Mouse (Mus musculus) neural tube, embryonic 15.5 days (tissue): Measurements from ENCODE around the gene Tiam2. TPM values are rescaled to one million over a fixed set of nuclear protein-coding genes. Genes with fewer than 3 reads are reported as not detected.

Experiments
- ATAC-seq: fragments of 200-750 bp; cut with Nextera tagmentation; 2 replicates; pipeline ENCODE4 v1.8.0; 2017; ENCODE audit warnings: mild to moderate bottlenecking, moderate TSS enrichment, moderate library complexity; ENCODE audit not compliant: low FRiP score
- H3K27ac ChIP-seq: fragments of 300-500 bp; sonication (generic); replicated peaks from 2 replicates; pipeline ENCODE4 v1.5.1; 2015; ENCODE audit warnings: mild to moderate bottlenecking, inconsistent platforms
- H3K27me3 ChIP-seq: fragments of 300-500 bp; sonication (generic); replicated peaks from 2 replicates; pipeline ENCODE4 v1.6.1; 2015; ENCODE audit warnings: inconsistent platforms
- H3K36me3 ChIP-seq: fragments of 300-500 bp; sonication (generic); 2 replicates; pipeline ENCODE4 v1.6.1; 2015; ENCODE audit warnings: inconsistent platforms
- H3K4me1 ChIP-seq: fragments of 300-500 bp; sonication (generic); 2 replicates; pipeline ENCODE4 v1.6.1; 2015; ENCODE audit warnings: inconsistent platforms
- H3K4me2 ChIP-seq: fragments of 300-500 bp; sonication (generic); 2 replicates; pipeline ENCODE4 v1.6.1; 2015; ENCODE audit warnings: inconsistent platforms, mild to moderate bottlenecking, moderate library complexity
- H3K4me3 ChIP-seq: fragments of 300-500 bp; sonication (generic); replicated peaks from 2 replicates; pipeline ENCODE4 v1.5.1; 2015; ENCODE audit warnings: mild to moderate bottlenecking, inconsistent platforms
- H3K9ac ChIP-seq: fragments of 300-500 bp; sonication (generic); replicated peaks from 2 replicates; pipeline ENCODE4 v1.6.1; 2015; ENCODE audit warnings: mild to moderate bottlenecking, inconsistent platforms
- H3K9me3 ChIP-seq: fragments of 300-500 bp; sonication (generic); replicated peaks from 2 replicates; pipeline ENCODE4 v1.6.1; 2016; ENCODE audit warnings: inconsistent platforms
- WGBS: fragments of 180-500 bp; shearing (Covaris S2); methylation state at CpG from one replicate; pipeline ENCODE4 v1.1.7; 2015; ENCODE audit warnings: mixed read lengths; 5-methylcytosine and 5-hydroxymethylcytosine counted together
- polyA plus RNA-seq: library from polyadenylated mRNA; unstranded; fragments of >200 nt; fragmentation: Nextera tagmentation; extraction: Ambion mirVana; gene quantifications from 2 replicates; pipeline ENCODE4 v1.2.1, GENCODE M21; 2015

The Tiam2 gene
- polyA plus RNA-seq, 1 experiment from 2014 or later: 5.6 TPM

GRCm38 (mm10) chr17:3433521-3434271 is 107.3 kb downstream of the Tiam2 start:
- WGBS: 97% methylated on average over 3 of the region's 3 CpGs
- Histone ChIP-seq H3K4me3 (no peak overlapping the region), H3K36me3 (no peaks in the 10 kb centered on the region), H3K4me2 (no peak overlapping the region), H3K27ac (no peak overlapping the region), H3K4me1 (peaks cover 5% of the 10 kb centered on the region; the same call in 1 of the 2 replicates), H3K27me3 (no peaks in the 10 kb centered on the region), H3K9ac (no peak overlapping the region), H3K9me3 (no peaks in the 10 kb centered on the region)
- no peak for ATAC-seq

- no peak overlapping the region for H3K4me2 ChIP-seq
- no peaks in the 10 kb centered on the region for H3K27me3 ChIP-seq
- no peak overlapping the region for H3K9ac ChIP-seq
- H3K36me3 ChIP-seq: no peaks in the 10 kb centered on the region
- WGBS: 86% methylated on average over 1 of the region's 1 CpGs
- ATAC-seq: no peak
- H3K4me1 ChIP-seq: peaks cover 5% of the 10 kb centered on the region; the same call in 1 of the 2 replicates
- H3K27ac ChIP-seq: no peak overlapping the region
- H3K9me3 ChIP-seq: no peaks in the 10 kb centered on the region
- no peak overlapping the region for H3K4me3 ChIP-seq
Measured at GRCm38 (mm10) chr17:3435299-3435698, 108.9 kb downstream of the Tiam2 start.

- 78% methylated on average over 12 of the region's 12 CpGs for WGBS
- H3K27ac ChIP-seq: no peak overlapping the region
- H3K4me2 ChIP-seq: no peak overlapping the region
- no peak overlapping the region for H3K4me3 ChIP-seq
- ATAC-seq: no peak
- no peaks in the 10 kb centered on the region for H3K36me3 ChIP-seq
- peaks cover 5% of the 10 kb centered on the region; the same call in 1 of the 2 replicates for H3K4me1 ChIP-seq
- H3K9ac ChIP-seq: no peak overlapping the region
- no peaks in the 10 kb centered on the region for H3K9me3 ChIP-seq
- no peaks in the 10 kb centered on the region for H3K27me3 ChIP-seq
Measured at GRCm38 (mm10) chr17:3436841-3437515, 110.6 kb downstream of the Tiam2 start.

- H3K36me3 ChIP-seq: no peaks in the 10 kb centered on the region
- peak; percentile 61; the same call in 1 of the 2 replicates for ATAC-seq
- 49% methylated on average over 10 of the region's 10 CpGs for WGBS
- no peak overlapping the region for H3K4me2 ChIP-seq
- no peak overlapping the region for H3K9ac ChIP-seq
- no peaks in the 10 kb centered on the region for H3K27me3 ChIP-seq
- H3K4me3 ChIP-seq: no peak overlapping the region
- peaks cover 12% of the 10 kb centered on the region; the same call in 1 of the 2 replicates for H3K4me1 ChIP-seq
- no peaks in the 10 kb centered on the region for H3K9me3 ChIP-seq
- H3K27ac ChIP-seq: 0 out of 2 replicates have a peak overlapping the region, but pooled peaks have one; percentile 4
Measured at GRCm38 (mm10) chr17:3442526-3443401, 116.4 kb downstream of the Tiam2 start.

- Histone ChIP-seq H3K9me3 (no peaks in the 10 kb centered on the region), H3K27ac (no peak overlapping the region), H3K27me3 (no peaks in the 10 kb centered on the region), H3K4me3 (no peak overlapping the region), H3K36me3 (no peaks in the 10 kb centered on the region), H3K4me2 (no peak overlapping the region), H3K4me1 (peaks cover 12% of the 10 kb centered on the region; the same call in 1 of the 2 replicates), H3K9ac (no peak overlapping the region)
- WGBS: 59% methylated on average over 8 of the region's 8 CpGs
- ATAC-seq: no peak
Measured at GRCm38 (mm10) chr17:3446191-3446950, 120.0 kb downstream of the Tiam2 start.

GRCm38 (mm10) chr17:3448725-3449124 is 122.4 kb downstream of the Tiam2 start:
- Histone ChIP-seq H3K27ac (no peak overlapping the region), H3K9me3 (no peaks in the 10 kb centered on the region), H3K4me2 (no peak overlapping the region), H3K27me3 (no peaks in the 10 kb centered on the region), H3K9ac (no peak overlapping the region), H3K4me3 (no peak overlapping the region), H3K36me3 (no peaks in the 10 kb centered on the region), H3K4me1 (no peaks in the 10 kb centered on the region)
- no peak for ATAC-seq
- WGBS: 32% methylated on average over 3 of the region's 3 CpGs

- Histone ChIP-seq H3K4me3 (no peak overlapping the region), H3K4me2 (no peak overlapping the region), H3K27me3 (no peaks in the 10 kb centered on the region), H3K4me1 (no peaks in the 10 kb centered on the region), H3K36me3 (no peaks in the 10 kb centered on the region), H3K9ac (no peak overlapping the region), H3K9me3 (no peaks in the 10 kb centered on the region), H3K27ac (no peak overlapping the region)
- WGBS: 75% methylated on average over 2 of the region's 2 CpGs
- no peak for ATAC-seq
Measured at GRCm38 (mm10) chr17:3451077-3451476, 124.7 kb downstream of the Tiam2 start.

- no peaks in the 10 kb centered on the region for H3K36me3 ChIP-seq
- H3K4me1 ChIP-seq: no peaks in the 10 kb centered on the region
- H3K9me3 ChIP-seq: no peaks in the 10 kb centered on the region
- no peaks in the 10 kb centered on the region for H3K27me3 ChIP-seq
- no peak overlapping the region for H3K4me2 ChIP-seq
- 79% methylated on average over 12 of the region's 12 CpGs for WGBS
- no peak for ATAC-seq
- H3K4me3 ChIP-seq: no peak overlapping the region
- H3K9ac ChIP-seq: no peak overlapping the region
- H3K27ac ChIP-seq: no peak overlapping the region
Measured at GRCm38 (mm10) chr17:3452571-3453311, 126.4 kb downstream of the Tiam2 start.

GRCm38 (mm10) chr17:3453946-3454345 is 127.6 kb downstream of the Tiam2 start:
- no peak for ATAC-seq
- no peaks in the 10 kb centered on the region for H3K27me3 ChIP-seq
- WGBS: 39% methylated on average over 10 of the region's 10 CpGs

GRCm38 (mm10) chr17:3454850-3455249 is 128.5 kb downstream of the Tiam2 start:
- WGBS: 90% methylated on average over 9 of the region's 9 CpGs
- ATAC-seq: no peak
- no peak overlapping the region for H3K9ac ChIP-seq

More at GRCm38 (mm10) chr17:3453946-3454345, 127.6 kb downstream of the Tiam2 start:
- H3K4me3 ChIP-seq: no peak overlapping the region
- H3K27ac ChIP-seq: no peak overlapping the region
- no peaks in the 10 kb centered on the region for H3K9me3 ChIP-seq
- no peak overlapping the region for H3K4me2 ChIP-seq
- H3K36me3 ChIP-seq: no peaks in the 10 kb centered on the region
- H3K4me1 ChIP-seq: no peaks in the 10 kb centered on the region
- no peak overlapping the region for H3K9ac ChIP-seq

More at GRCm38 (mm10) chr17:3454850-3455249, 128.5 kb downstream of the Tiam2 start:
- Histone ChIP-seq H3K36me3 (no peaks in the 10 kb centered on the region), H3K4me2 (no peak overlapping the region), H3K27ac (no peak overlapping the region), H3K27me3 (no peaks in the 10 kb centered on the region), H3K9me3 (no peaks in the 10 kb centered on the region), H3K4me1 (no peaks in the 10 kb centered on the region), H3K4me3 (no peak overlapping the region)
